Mouse (Mus musculus): ENCODE measurements around the gene Zfp449.

DNA sequence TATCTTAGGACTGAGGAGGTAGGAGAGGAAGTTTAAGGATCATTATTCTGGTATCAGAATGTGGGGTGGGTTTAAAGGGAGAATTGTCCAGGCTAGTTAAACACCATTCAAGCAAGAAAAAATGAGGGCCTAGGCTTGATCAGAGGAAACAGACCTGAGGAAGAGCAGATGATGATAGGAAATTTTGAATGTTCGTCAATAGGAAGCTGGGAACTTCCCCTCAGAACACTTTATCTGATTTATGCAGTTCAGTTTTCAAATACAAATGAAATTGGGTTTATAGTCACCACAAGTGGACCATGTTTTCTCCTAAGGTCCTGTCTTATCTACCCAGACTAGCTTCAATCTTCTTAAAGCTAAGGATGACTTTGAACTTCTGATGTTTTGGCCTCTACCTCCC is 59.3 kb downstream of the Zfp449 start:
- no peak for TF ChIP-seq POLR2A (IDR thresholded peaks at IDR 0.05; ENCODE audit: insufficient read depth, low read length)
- TF ChIP-seq CTCF (IDR thresholded peaks at IDR 0.05; ENCODE audit: low read depth, low read length): no peak

All from ES-Bruce4 (cell line).